Mouse (Mus musculus) bone marrow macrophage, adult 2 months (primary cell): ENCODE data around the gene Ifih1.

Source experiments
- CTCF ChIP-seq: IDR thresholded peaks from 2 replicates; pipeline ENCODE4 v1.5.1; 2012; ENCODE audit warnings: low read depth, mild to moderate bottlenecking, low read length, moderate library complexity
- POLR2A ChIP-seq: IDR thresholded peaks from 2 replicates; pipeline ENCODE4 v1.6.1; 2012; ENCODE audit warnings: mild to moderate bottlenecking, low read depth, low read length, borderline replicate concordance

DNA sequence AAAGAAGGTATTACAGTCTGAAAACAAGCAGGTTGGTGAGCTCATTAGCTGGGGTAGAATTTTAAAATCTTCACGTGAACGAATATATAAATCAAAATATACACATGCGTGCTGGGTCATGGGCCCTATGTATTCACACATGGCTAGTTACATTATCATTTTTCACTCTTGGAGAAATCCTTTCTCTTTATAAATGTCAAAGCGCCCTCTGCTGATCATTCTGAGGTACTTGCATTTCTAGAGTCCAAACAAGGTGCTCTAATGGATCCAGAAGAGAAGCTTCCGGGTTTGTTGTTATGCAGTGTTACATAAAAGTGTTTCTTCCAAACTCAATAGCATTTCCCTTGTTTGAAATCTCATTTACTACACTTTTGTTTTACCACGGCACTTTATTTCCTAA, 15.6 kb downstream of the Ifih1 start:
- TF ChIP-seq POLR2A (no peak), CTCF (no peak)
